Mouse (Mus musculus) mesoderm, embryonic 11.5 days (tissue): ENCODE measurements around the gene Gm20388.

Experiments
- DNase-seq: peaks from one replicate; pipeline ENCODE4 v3.0.0-alpha.2; 2012; ENCODE audit warnings: low read depth, low spot score

The Gm20388 gene

DNA sequence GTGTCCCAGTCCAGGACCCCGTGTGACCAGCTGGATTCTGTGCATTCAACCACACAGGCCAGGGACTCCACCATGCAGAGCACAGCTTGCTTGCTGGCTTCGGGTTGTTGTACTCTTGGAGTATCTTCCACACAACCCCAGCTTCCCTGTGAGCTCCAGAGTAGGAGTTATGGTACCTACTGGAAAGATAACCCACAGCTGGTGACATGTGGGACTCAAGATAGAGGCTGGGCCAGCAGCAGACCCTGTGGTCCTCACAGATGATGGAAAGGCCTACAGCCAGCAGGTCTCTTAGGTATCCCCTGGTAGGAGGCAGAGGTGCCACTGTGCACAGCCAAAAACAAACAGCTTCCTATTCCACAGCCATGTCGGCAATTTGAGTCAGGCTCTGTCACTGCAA, 2800.8 kb downstream of the Gm20388 start:
- no peak for DNase-seq

- DNase-seq, result no peak
Observed at GRCm38 (mm10) chr8:122711891-122712365, 2801.3 kb downstream of the Gm20388 start.

DNA sequence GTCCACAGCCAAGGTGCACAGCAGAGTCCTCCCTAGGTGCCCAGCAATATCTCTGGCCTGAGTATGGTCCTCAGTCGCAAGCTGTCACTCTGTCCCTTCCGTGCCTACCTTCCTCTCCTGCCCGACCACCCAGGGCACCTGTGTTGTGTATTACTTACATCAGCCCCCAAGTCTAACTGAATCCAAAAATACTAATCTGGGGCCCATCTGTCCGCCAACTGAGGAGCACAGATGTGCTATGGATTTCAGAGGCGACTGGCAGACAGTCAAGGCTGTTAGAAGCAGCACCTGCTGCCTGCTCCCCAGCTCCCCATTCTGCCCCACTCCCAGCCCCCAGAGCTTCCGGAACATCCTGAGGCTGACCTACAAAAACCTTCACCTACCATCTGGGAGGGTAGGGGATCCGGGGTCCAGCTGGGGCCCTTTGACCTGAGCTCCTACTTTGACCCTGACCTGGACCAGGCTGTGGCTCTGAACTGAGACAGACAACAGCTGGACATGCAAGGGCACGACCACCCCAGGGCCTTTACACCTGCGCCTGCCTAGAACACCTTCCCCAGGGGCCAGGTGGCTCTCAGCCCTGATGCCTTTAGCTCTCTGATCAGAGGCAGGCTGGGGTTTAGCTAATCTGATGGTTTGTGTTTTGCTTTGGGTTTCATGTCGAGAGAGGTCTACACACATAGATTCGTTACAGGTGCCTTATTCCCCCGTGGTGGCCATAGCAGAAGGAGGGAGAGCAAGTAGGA, 2801.9 kb downstream of the Gm20388 start:
- no peak for DNase-seq

- no peak for DNase-seq
Observed at GRCm38 (mm10) chr8:122713157-122713518, 2802.5 kb downstream of the Gm20388 start.

DNA sequence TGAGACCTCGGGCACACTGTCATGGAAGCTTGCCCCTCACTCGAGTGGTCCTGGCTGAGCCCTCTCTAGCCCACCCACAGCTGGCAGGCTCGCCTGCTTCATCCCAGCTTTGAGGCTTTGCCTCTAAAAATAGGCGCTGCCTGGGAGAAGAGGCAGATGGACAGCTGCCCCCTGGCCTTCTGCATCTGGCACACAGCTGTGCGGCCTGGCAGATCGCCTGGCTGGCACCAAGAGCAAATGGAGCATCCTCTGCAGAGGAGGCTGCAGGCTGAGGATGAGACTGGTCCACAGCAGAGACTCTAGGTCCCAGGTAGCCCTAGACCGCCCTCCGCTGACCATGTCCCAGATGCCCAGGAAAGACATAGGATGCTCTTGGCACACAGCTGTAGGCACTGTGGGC, 2805.9 kb downstream of the Gm20388 start:
- no peak for DNase-seq

DNA sequence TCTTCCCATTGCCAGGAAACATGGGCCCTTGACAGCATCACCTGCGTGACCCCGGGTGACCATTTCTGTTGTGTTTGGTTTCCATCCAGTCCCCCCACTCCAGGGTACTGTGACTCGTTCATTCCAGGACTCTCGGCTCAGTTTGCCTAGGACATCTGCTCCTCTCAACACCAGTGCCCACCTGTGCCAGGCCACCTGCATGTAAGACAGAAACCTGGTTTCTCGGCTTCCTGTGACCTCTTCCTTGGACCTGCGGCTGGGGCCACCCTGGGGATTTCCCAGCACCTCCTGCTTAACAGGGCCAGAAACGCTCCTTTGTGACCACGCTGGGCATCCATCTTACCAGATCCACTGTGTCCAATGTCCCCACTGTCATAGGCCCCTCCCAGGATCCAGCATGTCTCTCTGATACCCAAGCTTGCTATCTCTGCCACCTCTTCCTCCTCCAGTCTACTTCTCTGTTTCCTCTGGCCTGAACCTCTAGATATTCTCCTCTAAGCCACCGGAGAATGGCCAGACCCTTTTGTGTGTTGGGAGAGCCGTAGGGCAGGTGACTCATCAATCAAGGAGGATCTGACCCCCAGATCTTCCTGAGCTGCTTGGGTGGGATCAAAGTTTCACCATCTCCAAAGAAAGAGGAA, 2807.3 kb downstream of the Gm20388 start:
- no peak for DNase-seq

GRCm38 (mm10) chr8:122718711-122719499, 2808.3 kb downstream of the Gm20388 start:
- no peak for DNase-seq

DNA sequence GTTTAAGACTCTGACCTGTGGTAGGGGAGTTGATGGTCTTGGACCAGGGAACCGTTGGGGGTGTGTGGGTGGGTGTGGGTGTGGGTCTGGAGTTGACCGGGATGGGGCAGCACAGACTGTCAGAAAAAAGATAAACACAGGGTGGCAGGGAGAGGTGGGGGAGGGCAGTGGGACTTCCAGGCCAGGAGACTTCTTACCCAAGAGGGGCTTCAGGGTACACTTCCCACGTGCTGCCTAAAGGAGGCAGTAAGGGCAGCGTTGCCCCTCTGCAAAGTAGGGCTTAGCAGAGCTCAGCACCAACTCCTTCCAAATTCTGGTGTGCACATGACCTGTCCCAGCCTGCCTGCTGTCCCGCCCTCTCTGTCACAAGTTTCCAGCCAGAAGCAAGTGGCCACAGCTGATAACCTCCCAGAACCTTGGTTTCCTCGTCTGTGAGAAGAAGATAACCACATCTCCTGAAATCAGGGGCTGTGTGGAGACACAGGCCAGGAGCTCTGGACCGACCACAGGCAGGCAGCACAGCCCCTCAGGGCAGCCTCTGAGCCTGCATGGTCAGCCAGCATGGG, 2808.9 kb downstream of the Gm20388 start:
- no peak for DNase-seq

DNA sequence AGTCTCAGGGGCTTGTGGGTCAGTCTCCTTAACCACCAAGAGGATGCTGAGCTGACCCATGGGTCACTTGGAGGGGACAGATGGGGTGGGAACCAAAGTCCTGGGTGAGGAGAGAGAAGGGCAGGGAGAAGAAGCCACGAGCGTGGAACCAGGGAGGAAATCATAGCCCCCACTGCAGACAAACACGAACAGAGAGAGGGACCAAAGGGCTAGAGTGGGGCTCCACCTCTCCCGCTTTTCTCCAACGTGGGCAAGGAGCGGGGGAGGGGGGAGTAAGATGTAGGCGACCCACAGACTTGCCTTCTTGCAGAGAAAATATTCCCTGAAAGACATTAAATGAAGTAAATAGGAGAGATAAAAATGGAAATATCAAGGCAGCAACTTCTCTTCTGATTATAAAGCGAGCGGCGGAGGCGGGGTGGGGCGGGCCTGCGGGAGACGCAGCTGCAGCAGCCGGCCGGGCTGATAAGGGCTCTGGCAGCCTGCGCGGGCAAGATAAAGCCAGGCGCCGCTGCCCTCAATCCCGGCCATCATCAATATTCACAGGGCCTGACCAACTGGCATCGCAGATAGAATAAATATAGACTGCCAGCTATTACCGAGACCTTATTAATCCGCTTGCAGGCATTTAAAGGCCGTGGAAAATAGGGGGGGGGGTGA, 2809.6 kb downstream of the Gm20388 start:
- DNase-seq, result no peak

GRCm38 (mm10) chr8:122720811-122721640, 2810.4 kb downstream of the Gm20388 start:
- no peak for DNase-seq

- no peak for DNase-seq
Observed at GRCm38 (mm10) chr8:122725187-122725586, 2814.5 kb downstream of the Gm20388 start.

- no peak for DNase-seq
Observed at GRCm38 (mm10) chr8:122726789-122727188, 2816.1 kb downstream of the Gm20388 start.

DNA sequence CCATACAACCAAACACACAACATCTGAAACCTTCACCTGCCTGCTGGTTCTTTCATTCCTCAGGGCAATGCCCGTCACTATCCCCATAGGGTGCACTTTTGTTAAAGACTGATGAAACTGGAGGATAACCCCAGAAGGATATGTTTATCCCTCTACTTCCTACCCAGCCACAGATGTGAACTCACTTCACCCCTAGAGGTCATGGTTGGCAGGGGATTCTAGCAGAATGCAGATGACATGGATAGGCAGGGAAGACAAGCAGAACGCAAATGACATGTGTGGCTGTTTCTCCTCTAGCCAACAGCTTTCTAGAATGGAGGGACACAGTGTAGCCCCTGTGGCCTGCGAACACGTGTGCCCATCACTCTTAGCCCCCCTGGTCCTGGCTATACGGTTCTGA, 2816.8 kb downstream of the Gm20388 start:
- no peak for DNase-seq

GRCm38 (mm10) chr8:122728630-122729029, 2818.0 kb downstream of the Gm20388 start:
- DNase-seq, result no peak

- no peak for DNase-seq
Observed at GRCm38 (mm10) chr8:122735110-122735509, 2824.5 kb downstream of the Gm20388 start.

- no peak for DNase-seq
Observed at GRCm38 (mm10) chr8:122735542-122736473, 2825.2 kb downstream of the Gm20388 start.

GRCm38 (mm10) chr8:122736623-122737022, 2826.0 kb downstream of the Gm20388 start:
- DNase-seq, result no peak

DNA sequence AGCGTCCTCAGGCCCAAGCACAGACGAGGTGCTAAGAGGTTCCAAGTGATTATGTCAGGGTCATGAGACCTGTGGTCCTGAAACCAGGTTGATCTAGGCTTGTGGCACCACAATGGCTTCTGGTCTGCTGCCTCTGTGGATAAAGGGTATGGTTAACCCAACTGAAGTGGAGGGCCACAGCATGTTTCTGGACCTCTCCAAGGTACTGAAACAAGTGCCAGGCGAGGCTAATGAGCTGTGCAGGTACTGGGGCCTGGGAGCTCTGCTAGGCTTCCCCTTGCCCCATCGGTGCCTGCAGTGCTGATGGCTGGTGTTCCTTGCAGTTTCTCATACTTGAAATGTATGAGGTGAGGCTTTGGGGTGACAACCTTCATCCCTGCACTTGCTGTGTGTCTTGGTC, 2826.4 kb downstream of the Gm20388 start:
- DNase-seq, result peak; percentile 53

DNA sequence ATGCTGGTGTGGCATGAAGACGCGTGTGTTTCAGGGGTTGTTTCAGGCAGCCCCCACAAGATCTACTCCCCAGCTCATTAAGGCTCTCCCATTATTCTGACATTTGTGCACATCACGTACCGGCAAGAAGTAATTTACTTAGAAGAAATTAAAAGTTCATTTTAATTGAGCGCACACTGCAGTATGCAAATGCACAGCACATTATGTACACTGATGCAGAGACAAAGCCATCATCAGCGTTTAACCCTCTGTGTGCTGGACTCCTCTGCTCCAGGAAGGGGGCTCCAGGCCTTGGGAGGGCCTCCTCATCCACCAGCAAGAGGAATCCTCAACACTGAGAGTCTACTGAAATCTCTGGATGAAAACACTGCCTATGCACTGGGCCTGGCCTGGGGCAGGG, 2827.2 kb downstream of the Gm20388 start:
- DNase-seq, result no peak
